Mouse (Mus musculus): ENCODE results near the gene Erbb4. TPM values are rescaled to one million over a fixed set of nuclear protein-coding genes. Genes with fewer than 3 reads are reported as not detected.

Gene Erbb4
- total and polyA plus RNA-seq, 2 experiments from 2014 or later = 13.9 to 52.8 TPM

DNA sequence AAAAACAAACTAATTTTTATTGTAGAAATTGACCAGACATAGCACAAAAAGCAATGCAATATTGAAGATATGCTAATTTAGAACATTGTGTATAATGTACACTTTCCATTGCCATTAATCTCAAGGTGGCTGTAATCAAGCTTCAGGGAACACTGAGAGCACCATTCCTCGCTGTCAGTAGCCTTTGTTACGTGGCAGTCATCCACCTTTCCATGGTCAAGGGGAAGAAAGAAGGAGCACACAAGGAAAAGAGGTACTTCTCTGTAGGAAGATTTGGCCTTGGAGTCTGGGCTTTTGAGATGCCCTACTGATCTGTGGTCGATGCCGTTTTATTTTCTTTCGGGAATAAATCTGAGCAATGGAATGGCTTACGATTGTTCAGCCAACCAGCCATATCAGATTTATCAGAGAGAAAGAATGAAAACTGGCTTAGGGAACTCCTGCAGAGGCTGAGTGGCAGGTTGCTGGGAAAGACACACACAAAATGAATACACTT lies 4.6 kb downstream of the Erbb4 start:
- no peak for ATAC-seq
- TF ChIP-seq CTCF (IDR thresholded peaks at IDR 0.05; ENCODE audit: low read depth) = no peak
- Histone ChIP-seq H3K9me3 (ENCODE audit: low read length) (no peaks in the 10 kb centered on the region), H3K27ac (peak overlapping the region; percentile 60), H3K4me3 (ENCODE audit: low read length) (peak overlapping the region; percentile 26), H3K4me2 (ENCODE audit: low read depth, low read length) (peak overlapping the region; percentile 90), H3K9ac (replicated peaks; ENCODE audit: low read length) (peak overlapping the region; percentile 35; the same call in 1 of the 2 replicates), H3K36me3 (ENCODE audit: insufficient read depth, low read length) (no peaks in the 10 kb centered on the region), H3K4me1 (ENCODE audit: insufficient read depth, low read length) (no peaks in the 10 kb centered on the region; the same call in 1 of the 2 replicates), H3K27me3 (ENCODE audit: insufficient read depth, low read length) (no peaks in the 10 kb centered on the region)
- 43% methylated on average over 6 of the region's 6 CpGs for WGBS
- DNase-seq (ENCODE audit: low spot score) = peak; percentile 25

DNA sequence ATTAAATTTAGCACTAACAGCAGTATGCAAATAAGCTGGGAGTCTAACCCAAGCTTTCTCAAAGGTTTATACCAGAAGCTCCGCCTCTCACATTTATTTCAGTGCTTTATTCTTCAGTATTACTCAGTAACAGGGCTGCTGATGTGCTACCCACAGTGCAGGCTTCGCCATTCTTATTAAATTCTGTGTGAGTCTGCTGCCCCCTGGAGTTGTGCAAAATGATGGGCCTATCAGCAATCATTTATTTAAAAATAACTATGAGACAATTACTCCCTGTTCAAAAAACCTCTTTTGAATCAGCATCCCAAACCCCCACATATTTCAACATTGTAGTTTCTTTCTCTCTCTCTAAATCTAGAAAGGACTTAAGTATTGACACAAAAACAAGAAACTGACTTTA lies 6.2 kb downstream of the Erbb4 start:
- Histone ChIP-seq H3K9ac (replicated peaks; ENCODE audit: low read length) (no peak overlapping the region), H3K27me3 (ENCODE audit: insufficient read depth, low read length) (no peaks in the 10 kb centered on the region), H3K4me1 (ENCODE audit: insufficient read depth, low read length) (no peaks in the 10 kb centered on the region; the same call in 1 of the 2 replicates), H3K4me3 (ENCODE audit: low read length) (no peak overlapping the region), H3K9me3 (ENCODE audit: low read length) (no peaks in the 10 kb centered on the region), H3K36me3 (ENCODE audit: insufficient read depth, low read length) (no peaks in the 10 kb centered on the region), H3K4me2 (ENCODE audit: low read depth, low read length) (no peak overlapping the region), H3K27ac (no peak overlapping the region)
- DNase-seq (ENCODE audit: low spot score) (peak; percentile 39), ATAC-seq (no peak)
- WGBS = 76% methylated on average over 2 of the region's 2 CpGs
- peak; percentile 41 for TF ChIP-seq CTCF (IDR thresholded peaks at IDR 0.05; ENCODE audit: low read depth)

DNA sequence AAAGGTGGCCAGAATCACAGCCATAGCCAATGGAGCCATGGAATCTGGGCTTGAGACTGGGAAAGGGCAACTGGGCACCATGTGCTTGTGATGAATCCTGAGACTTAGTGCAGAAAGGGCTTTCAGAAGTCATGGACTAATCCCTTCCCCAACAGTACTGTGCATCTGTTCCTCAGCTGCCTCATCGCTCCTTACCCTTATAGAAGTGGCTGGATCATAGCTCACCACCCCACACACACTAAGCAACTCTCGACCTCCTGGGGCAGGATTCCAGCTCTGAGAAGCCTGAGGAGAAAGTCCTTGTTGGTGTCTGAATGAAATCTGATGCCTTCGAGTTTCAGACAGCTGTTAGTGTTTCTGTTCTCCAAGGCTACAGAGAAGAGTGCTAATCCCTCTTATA lies 14.8 kb downstream of the Erbb4 start:
- H3K4me3 ChIP-seq (ENCODE audit: low read length) = no peak overlapping the region
- no peaks in the 10 kb centered on the region for H3K36me3 ChIP-seq (ENCODE audit: insufficient read depth, low read length)
- no peaks in the 10 kb centered on the region for H3K9me3 ChIP-seq (ENCODE audit: low read length)
- H3K9ac ChIP-seq (replicated peaks; ENCODE audit: low read length) = no peak overlapping the region
- H3K4me2 ChIP-seq (ENCODE audit: low read depth, low read length) = no peak overlapping the region
- no peaks in the 10 kb centered on the region for H3K4me1 ChIP-seq (ENCODE audit: insufficient read depth, low read length)
- no peak for ATAC-seq
- no peaks in the 10 kb centered on the region for H3K27me3 ChIP-seq (ENCODE audit: insufficient read depth, low read length)
- H3K27ac ChIP-seq = no peak overlapping the region
- WGBS = 47% methylated on average over 3 of the region's 3 CpGs
- TF ChIP-seq CTCF (IDR thresholded peaks at IDR 0.05; ENCODE audit: low read depth) = no peak
- no peak for DNase-seq (ENCODE audit: low spot score)

DNA sequence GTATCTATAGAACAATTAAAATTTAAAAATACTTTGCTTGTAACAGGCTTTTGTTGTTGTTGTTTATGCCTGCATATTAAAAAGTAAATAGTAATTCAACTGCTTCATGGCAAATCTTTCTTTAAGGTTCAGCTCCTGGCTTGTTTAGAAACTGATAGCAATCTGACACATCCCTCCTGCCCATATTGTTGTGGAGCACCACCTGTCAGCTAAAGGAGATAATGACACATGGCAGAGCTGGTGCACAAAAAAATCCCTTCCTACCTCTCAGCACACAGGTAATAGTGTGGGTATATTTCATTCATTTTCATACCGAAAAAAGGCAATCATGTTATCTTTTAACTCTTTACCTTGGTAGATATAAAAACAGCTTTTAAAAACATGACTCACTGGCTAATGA lies 18.5 kb downstream of the Erbb4 start:
- no peak overlapping the region for H3K4me3 ChIP-seq (ENCODE audit: low read length)
- H3K36me3 ChIP-seq (ENCODE audit: insufficient read depth, low read length) = no peaks in the 10 kb centered on the region
- 82% methylated on average over 1 of the region's 1 CpGs for WGBS

DNA sequence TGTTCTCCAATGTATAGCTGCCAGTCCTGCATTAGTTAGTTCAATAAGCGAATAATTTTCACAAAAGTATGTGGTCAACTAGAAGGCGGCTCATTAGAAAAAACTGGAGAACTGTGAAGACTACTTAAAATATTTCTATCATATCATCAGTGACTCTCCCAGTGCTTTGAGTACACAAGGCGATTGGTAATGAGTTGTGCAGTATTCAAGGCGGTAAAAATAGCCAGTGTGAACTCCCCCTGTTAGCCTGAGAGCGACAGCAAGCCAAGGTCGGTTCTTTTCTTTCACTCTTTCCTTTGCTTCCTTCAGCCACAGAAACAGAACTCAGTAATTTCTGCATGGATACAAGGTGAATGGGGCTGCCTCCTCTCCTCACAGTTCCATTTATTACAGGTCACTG lies 22.1 kb downstream of the Erbb4 start:
- no peak for DNase-seq (ENCODE audit: low spot score)
- 46% methylated on average over 6 of the region's 6 CpGs for WGBS
- TF ChIP-seq CTCF (IDR thresholded peaks at IDR 0.05; ENCODE audit: low read depth) = no peak
- Histone ChIP-seq H3K9ac (replicated peaks; ENCODE audit: low read length) (no peak overlapping the region), H3K36me3 (ENCODE audit: insufficient read depth, low read length) (no peaks in the 10 kb centered on the region), H3K27me3 (ENCODE audit: insufficient read depth, low read length) (no peaks in the 10 kb centered on the region), H3K4me2 (ENCODE audit: low read depth, low read length) (no peak overlapping the region), H3K27ac (no peak overlapping the region), H3K4me3 (ENCODE audit: low read length) (no peak overlapping the region), H3K9me3 (ENCODE audit: low read length) (no peaks in the 10 kb centered on the region), H3K4me1 (ENCODE audit: insufficient read depth, low read length) (no peaks in the 10 kb centered on the region)
- ATAC-seq = no peak

More for the DNA sequence above, 18.5 kb downstream of the Erbb4 start:
- DNase-seq (ENCODE audit: low spot score) (peak; percentile 52), ATAC-seq (no peak)
- Histone ChIP-seq H3K4me2 (ENCODE audit: low read depth, low read length) (no peak overlapping the region), H3K9ac (replicated peaks; ENCODE audit: low read length) (no peak overlapping the region), H3K4me1 (ENCODE audit: insufficient read depth, low read length) (no peaks in the 10 kb centered on the region), H3K27ac (no peak overlapping the region), H3K9me3 (ENCODE audit: low read length) (no peaks in the 10 kb centered on the region), H3K27me3 (ENCODE audit: insufficient read depth, low read length) (no peaks in the 10 kb centered on the region)
- TF ChIP-seq CTCF (IDR thresholded peaks at IDR 0.05; ENCODE audit: low read depth) = peak; percentile 55

- ATAC-seq (no peak), DNase-seq (ENCODE audit: low spot score) (no peak)
- no peak overlapping the region for H3K9ac ChIP-seq (replicated peaks; ENCODE audit: low read length)
- H3K27me3 ChIP-seq (ENCODE audit: insufficient read depth, low read length) = no peaks in the 10 kb centered on the region
- no peaks in the 10 kb centered on the region for H3K36me3 ChIP-seq (ENCODE audit: insufficient read depth, low read length)
- no peak overlapping the region for H3K27ac ChIP-seq
- no peaks in the 10 kb centered on the region for H3K9me3 ChIP-seq (ENCODE audit: low read length)
- WGBS = 84% methylated on average over 4 of the region's 4 CpGs
- H3K4me1 ChIP-seq (ENCODE audit: insufficient read depth, low read length) = no peaks in the 10 kb centered on the region
- H3K4me2 ChIP-seq (ENCODE audit: low read depth, low read length) = no peak overlapping the region
- H3K4me3 ChIP-seq (ENCODE audit: low read length) = no peak overlapping the region
- no peak for TF ChIP-seq CTCF (IDR thresholded peaks at IDR 0.05; ENCODE audit: low read depth)
Observed at GRCm38 (mm10) chr1:69048918-69049317, 58.9 kb downstream of the Erbb4 start.

DNA sequence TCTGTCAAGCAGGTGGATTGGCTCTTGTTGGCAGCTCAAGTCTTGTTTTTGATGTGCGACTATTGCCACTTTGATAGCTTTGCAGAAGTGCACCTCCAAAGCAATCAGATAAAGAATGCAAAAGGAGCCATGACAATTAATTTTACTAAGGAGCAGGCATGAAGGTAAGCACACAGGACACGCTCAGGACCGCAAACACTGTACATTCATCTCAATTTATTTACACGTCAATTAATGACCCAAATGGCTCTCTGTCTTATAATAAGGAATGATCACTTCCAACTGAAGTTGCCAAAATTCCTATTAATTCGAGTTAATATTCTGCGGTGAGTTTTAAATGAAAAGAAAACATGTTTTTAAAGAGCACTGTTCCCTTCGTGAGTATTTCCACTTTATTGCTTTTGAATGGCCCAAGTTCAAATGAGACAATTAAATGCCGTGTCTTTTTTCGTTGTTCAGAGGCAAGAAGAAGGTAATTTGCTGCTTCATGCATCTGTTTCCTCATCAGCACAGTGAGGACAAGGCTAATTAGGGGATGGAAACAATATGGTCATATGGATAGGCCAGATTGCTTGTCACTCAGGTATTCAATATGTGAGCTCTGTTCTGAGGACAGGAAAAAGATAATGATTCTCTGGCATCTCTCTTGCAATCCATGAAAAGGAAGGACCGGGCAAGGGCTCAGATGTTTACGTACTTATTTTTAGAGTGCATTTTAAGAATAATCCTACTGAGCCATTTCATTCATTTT lies 61.5 kb downstream of the Erbb4 start:
- no peak overlapping the region for H3K27ac ChIP-seq
- 62% methylated on average over 11 of the region's 11 CpGs for WGBS
- DNase-seq (ENCODE audit: low spot score) = no peak

More for the DNA sequence above, 61.5 kb downstream of the Erbb4 start:
- Histone ChIP-seq H3K9me3 (ENCODE audit: low read length) (no peaks in the 10 kb centered on the region), H3K4me1 (ENCODE audit: insufficient read depth, low read length) (no peaks in the 10 kb centered on the region), H3K27me3 (ENCODE audit: insufficient read depth, low read length) (no peaks in the 10 kb centered on the region), H3K4me2 (ENCODE audit: low read depth, low read length) (no peak overlapping the region), H3K9ac (replicated peaks; ENCODE audit: low read length) (no peak overlapping the region), H3K36me3 (ENCODE audit: insufficient read depth, low read length) (no peaks in the 10 kb centered on the region), H3K4me3 (ENCODE audit: low read length) (no peak overlapping the region)
- no peak for ATAC-seq
- no peak for TF ChIP-seq CTCF (IDR thresholded peaks at IDR 0.05; ENCODE audit: low read depth)

Data from hindbrain, postnatal 0 days (tissue).